Mouse (Mus musculus): ENCODE measurements around the gene Slc6a12.

Gene Slc6a12

GRCm38 (mm10) chr6:121343026-121343770, at the start of gene Slc6a12:
Gene Slc6a12, plus strand, starts transcription at chr6:121343076.
- in situ Hi-C loops (cut with MboI; ENCODE audit: low sequenced_read_pairs) = loop anchor here (25.0 kb wide), 1 partner anchor 194 kb away; no protein-coding TSS in a partner anchor

- in situ Hi-C loops (cut with MboI; ENCODE audit: low sequenced_read_pairs) = no loop called here
Measured at GRCm38 (mm10) chr6:121299317-121299716, 43.6 kb upstream of the Slc6a12 start.

DNA sequence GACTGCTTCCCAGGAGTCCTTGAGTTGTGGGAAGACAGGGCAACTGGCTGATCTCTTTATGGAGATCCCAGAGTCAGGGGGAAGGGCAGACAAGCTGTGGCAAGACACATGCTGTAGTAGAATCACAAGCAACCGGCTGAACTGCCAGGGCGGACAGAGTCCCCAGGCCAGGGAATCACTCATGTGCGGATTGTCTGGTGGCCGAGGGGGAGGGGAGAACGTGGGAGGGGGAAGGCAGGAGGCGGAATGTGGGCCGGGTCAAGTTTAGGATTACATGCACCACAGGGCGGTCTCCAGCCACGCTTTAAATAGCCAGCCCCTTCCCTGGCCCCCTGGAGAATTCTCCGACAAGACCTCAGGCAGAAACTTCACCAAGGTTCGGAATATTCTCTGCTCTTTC, 42.9 kb upstream of the Slc6a12 start, which contains the start of gene Slc6a13:
Gene Slc6a13 (plus strand): TSS at position 274 of the 400 bp plus-strand sequence.
- in situ Hi-C loops (cut with MboI; ENCODE audit: low sequenced_read_pairs) = no loop called here

- in situ Hi-C loops (cut with MboI; ENCODE audit: low sequenced_read_pairs) = no loop called here
Measured at GRCm38 (mm10) chr6:121300504-121300903, 42.4 kb upstream of the Slc6a12 start.

DNA sequence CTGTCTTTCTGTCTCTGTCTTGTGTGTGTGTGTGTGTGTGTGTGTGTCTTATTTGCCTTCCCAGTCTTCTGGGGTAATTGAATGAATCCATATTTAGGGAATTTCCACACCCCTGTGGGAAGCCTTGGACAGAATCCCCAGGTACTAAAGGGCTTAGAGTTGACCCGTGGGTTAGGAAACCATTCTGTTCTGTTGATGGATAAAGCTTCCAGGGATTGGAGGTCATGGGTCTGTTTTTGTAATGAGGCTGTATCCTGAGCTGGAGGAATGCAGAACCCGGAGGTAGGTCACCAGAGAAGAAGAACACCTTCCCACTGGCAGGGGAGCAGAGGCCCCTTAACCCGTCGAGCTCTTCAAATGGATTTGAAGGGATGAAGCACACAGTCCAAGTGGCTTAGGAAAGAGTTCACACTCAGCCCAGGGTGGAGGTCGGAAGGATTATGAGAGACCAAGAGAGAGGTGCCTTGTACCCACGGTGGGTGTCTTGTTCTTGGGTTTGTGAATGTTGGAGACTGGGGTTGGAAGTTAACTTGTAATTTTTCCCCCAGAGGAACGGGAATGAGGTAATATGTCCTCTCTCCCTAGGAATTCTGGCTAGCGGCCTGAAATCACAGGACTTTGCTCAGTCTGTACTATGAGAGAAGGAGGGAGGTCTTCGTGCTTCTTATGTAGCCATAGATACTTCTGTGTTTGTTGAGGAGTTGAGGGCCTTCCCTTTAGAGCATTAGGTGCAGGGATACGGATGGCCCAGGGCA, 39.2 kb upstream of the Slc6a12 start:
- in situ Hi-C loops (cut with MboI; ENCODE audit: low sequenced_read_pairs) = no loop called here

DNA sequence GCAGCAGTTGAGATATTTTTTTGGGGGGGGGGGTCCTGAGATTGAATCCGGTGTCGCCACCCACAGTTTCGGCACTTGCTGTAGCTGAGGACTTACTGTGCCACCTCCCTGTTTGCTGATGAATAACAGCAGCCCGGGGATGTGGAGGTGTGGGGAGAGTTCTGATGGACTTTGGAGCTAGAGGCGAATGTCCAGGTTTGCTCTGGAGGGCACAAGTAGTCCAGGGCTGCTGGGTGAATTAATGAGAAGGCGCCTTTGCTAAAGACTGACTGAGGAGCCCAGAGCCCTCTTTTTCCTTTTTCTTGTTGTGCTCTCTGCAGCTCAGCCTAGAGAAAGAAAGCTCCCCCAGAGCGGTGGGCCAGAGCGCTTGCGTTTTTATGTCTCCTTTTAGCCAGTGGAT, 38.2 kb upstream of the Slc6a12 start:
- in situ Hi-C loops (cut with MboI; ENCODE audit: low sequenced_read_pairs) = no loop called here

GRCm38 (mm10) chr6:121305571-121305970, 37.3 kb upstream of the Slc6a12 start:
- in situ Hi-C loops (cut with MboI; ENCODE audit: low sequenced_read_pairs) = no loop called here

GRCm38 (mm10) chr6:121310984-121311383, 31.9 kb upstream of the Slc6a12 start:
- in situ Hi-C loops (cut with MboI; ENCODE audit: low sequenced_read_pairs) = no loop called here

GRCm38 (mm10) chr6:121319099-121319498, 23.8 kb upstream of the Slc6a12 start:
- in situ Hi-C loops (cut with MboI; ENCODE audit: low sequenced_read_pairs) = no loop called here

- in situ Hi-C loops (cut with MboI; ENCODE audit: low sequenced_read_pairs) = no loop called here
Measured at GRCm38 (mm10) chr6:121322381-121323110, 20.3 kb upstream of the Slc6a12 start.

GRCm38 (mm10) chr6:121325298-121325697, 17.6 kb upstream of the Slc6a12 start:
- in situ Hi-C loops (cut with MboI; ENCODE audit: low sequenced_read_pairs) = loop anchor here (25.0 kb wide), 1 partner anchor 212 kb away; no protein-coding TSS in a partner anchor

- in situ Hi-C loops (cut with MboI; ENCODE audit: low sequenced_read_pairs) = loop anchor here (25.0 kb wide), 1 partner anchor 212 kb away; no protein-coding TSS in a partner anchor
Measured at GRCm38 (mm10) chr6:121325740-121326139, 17.1 kb upstream of the Slc6a12 start.

DNA sequence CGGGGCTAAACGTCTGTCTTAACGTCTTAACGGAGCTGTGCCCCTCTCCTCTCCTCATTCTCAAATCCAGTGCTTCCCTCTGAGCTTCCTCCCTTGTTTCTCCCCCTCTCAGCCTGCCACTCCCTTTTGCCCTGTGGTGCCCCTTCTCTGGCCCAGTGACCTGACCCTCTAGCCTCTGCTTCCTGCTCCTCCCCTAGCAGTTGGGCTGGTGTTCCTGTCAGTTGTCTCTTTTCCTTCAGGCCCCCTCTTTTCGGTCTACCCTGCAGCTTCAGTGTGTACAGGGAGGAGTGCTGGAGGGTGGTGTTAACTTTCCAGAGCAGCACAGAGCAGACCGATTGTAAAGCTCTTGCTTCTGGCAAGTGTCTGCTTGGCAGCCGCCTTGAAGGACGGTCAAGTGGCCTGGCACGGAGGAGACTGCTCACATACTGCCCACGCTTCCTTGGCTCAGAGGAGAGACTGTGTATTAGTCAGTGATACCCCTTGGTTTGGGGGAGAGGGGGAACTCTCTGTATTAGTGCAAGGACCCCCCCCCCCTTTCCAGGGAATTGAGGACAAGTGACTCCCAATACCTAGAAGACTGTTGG, 16.3 kb upstream of the Slc6a12 start:
- in situ Hi-C loops (cut with MboI; ENCODE audit: low sequenced_read_pairs) = loop anchor here (25.0 kb wide), 1 partner anchor 211 kb away; no protein-coding TSS in a partner anchor

DNA sequence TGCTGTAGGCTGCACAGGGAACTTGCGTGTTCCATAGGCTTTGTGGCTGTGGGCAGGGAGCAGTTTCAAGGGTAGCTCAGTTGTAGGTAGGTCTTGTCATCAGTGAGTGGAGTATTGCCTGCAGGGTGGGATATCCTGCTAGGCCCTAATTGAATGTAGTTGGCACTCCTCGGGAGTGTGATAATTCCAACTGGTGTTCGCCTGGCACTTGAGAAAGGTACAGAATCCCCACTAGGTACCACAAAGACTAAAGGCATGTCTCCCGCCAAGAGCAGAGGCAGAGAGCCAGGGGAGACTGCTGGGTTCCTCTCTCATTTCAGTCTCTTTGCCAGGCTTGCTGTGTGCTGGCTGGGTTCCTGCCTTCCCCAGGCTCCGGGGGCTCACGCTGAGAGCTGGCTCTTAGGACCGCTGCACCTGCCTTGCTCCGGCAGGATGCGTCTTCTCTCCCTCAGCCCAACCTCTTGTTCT, 14.4 kb upstream of the Slc6a12 start:
- in situ Hi-C loops (cut with MboI; ENCODE audit: low sequenced_read_pairs) = loop anchor here (25.0 kb wide), 1 partner anchor 209 kb away; no protein-coding TSS in a partner anchor

- in situ Hi-C loops (cut with MboI; ENCODE audit: low sequenced_read_pairs) = loop anchor here (25.0 kb wide), 1 partner anchor 207 kb away; no protein-coding TSS in a partner anchor
Measured at GRCm38 (mm10) chr6:121329848-121330508, 12.9 kb upstream of the Slc6a12 start.

- in situ Hi-C loops (cut with MboI; ENCODE audit: low sequenced_read_pairs) = loop anchor here (25.0 kb wide), 1 partner anchor 201 kb away; no protein-coding TSS in a partner anchor
Measured at GRCm38 (mm10) chr6:121335841-121336240, 7.0 kb upstream of the Slc6a12 start.

- in situ Hi-C loops (cut with MboI; ENCODE audit: low sequenced_read_pairs) = loop anchor here (25.0 kb wide), 1 partner anchor 201 kb away; no protein-coding TSS in a partner anchor
Measured at GRCm38 (mm10) chr6:121336558-121336957, 6.3 kb upstream of the Slc6a12 start.

- in situ Hi-C loops (cut with MboI; ENCODE audit: low sequenced_read_pairs) = loop anchor here (25.0 kb wide), 1 partner anchor 200 kb away; no protein-coding TSS in a partner anchor
Measured at GRCm38 (mm10) chr6:121337229-121337628, 5.6 kb upstream of the Slc6a12 start.

- in situ Hi-C loops (cut with MboI; ENCODE audit: low sequenced_read_pairs) = loop anchor here (25.0 kb wide), 1 partner anchor 199 kb away; no protein-coding TSS in a partner anchor
Measured at GRCm38 (mm10) chr6:121337770-121338518, 4.9 kb upstream of the Slc6a12 start.
